Mouse (Mus musculus) ES-E14 (cell line): ENCODE measurements around the gene Plch2.

Experiments used
- CHD2 ChIP-seq: IDR thresholded peaks from 2 replicates; pipeline ENCODE4 v1.6.1; 2014; ENCODE audit warnings: mild to moderate bottlenecking, low read depth, low read length, inconsistent platforms
- MAFK ChIP-seq: IDR thresholded peaks from 2 replicates; pipeline ENCODE4 v1.6.1; 2014; ENCODE audit warnings: mild to moderate bottlenecking, low read depth, low read length, inconsistent platforms; ENCODE audit not compliant: insufficient read depth

DNA sequence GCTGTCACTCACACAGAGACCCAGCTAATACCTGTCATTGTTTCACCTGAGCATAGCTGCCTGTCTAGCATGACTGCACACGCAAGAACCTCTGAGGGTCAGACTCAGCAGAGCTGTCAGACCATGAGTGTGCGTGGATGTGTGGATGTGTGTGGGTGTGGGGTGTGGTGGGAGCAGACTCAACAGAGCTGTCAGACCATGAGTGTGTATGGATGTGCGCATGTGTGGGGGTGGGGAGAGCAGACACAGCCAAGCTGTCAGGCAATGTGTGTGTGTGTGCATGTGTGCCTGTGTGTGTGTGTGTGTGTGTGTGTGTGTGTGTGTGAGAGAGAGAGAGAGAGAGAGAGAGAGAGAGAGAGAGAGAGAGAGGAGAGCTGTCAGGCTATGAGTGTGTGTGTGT, 51.3 kb downstream of the Plch2 start:
- TF ChIP-seq CHD2, result no peak
- no peak for TF ChIP-seq MAFK
